Mouse (Mus musculus) liver, postnatal 0 days (tissue): ENCODE measurements around the gene Efemp2.

Source experiments
- CTCF ChIP-seq: sonication (generic); IDR thresholded peaks from 2 replicates; pipeline ENCODE4 v1.5.1; 2016; ENCODE audit warnings: antibody characterized with exemption, low read depth
- EP300 ChIP-seq: IDR thresholded peaks from 2 replicates; pipeline ENCODE4 v1.6.1; 2016; ENCODE audit warnings: antibody characterized with exemption, low read depth, mild to moderate bottlenecking

DNA sequence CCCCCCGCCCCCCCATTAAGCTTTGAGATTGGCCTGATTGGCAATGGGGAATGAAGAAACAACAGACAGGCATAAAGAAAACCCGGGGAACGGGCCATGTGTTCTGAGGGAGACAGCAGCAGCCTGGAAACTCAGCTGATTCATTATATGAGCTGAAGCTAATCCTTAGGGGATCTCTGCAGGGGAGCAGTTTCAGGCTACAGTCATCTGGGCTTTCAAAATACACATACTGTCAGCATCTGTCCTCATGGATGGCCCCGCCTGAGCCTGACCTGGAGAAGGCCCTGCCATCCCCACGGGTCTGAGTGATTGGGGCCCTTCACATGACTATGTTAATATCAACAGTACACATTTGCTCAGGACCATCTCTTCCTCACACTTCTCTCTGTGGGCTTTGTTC lies 1.9 kb upstream of the Efemp2 start:
- TF ChIP-seq CTCF: no peak
- no peak for TF ChIP-seq EP300
